ENCODE assay signal across 12 mouse cellular contexts in genomic region chr2:157053787-157054186, GRCm38 (mm10). TPM values are rescaled to one million over a fixed set of nuclear protein-coding genes. Genes with fewer than 3 reads are reported as not detected.
DNase-seq lines count a peak whose midpoint lies in the region; ATAC-seq and TF ChIP-seq lines count a peak whose summit lies in the region.
"Had no signal": no experiment of that assay in that cellular context is flagged by ENCODE, and none has a peak within 500 bp of the region (broad histone marks: within the 10 kb centered on the region; RNA-seq: fewer than 3 reads in every experiment).

No protein-coding gene starts in this region.

- no peak overlapping the region for H3K4me3 ChIP-seq in embryonic facial prominence, embryonic 13.5 days
- no peak overlapping the region for H3K4me3 ChIP-seq in embryonic facial prominence, embryonic 10.5 days
- H3K4me3 ChIP-seq in intestine, postnatal 0 days (ENCODE audit: low read depth, low read length), result no peak overlapping the region
- H3K4me3 ChIP-seq in intestine, embryonic 16.5 days (ENCODE audit: low read length), result no peak overlapping the region
- H3K4me3 ChIP-seq in lung, embryonic 16.5 days (ENCODE audit: low read length), result no peak overlapping the region
- no peak overlapping the region for H3K4me3 ChIP-seq in small intestine, adult 2 months (ENCODE audit: low read depth, low read length)
- H3K4me3 ChIP-seq: erythroblast, embryonic 14.5 days had no signal

- H3K36me3 ChIP-seq in embryonic facial prominence, embryonic 13.5 days, result peaks cover 79% of the 10 kb centered on the region
- H3K36me3 ChIP-seq in embryonic facial prominence, embryonic 10.5 days (replicated peaks), result peaks cover 95% of the 10 kb centered on the region
- no peaks in the 10 kb centered on the region; the same call in 1 of the 2 replicates for H3K36me3 ChIP-seq in intestine, postnatal 0 days (ENCODE audit: control insufficient read depth, insufficient read depth)
- H3K36me3 ChIP-seq in intestine, embryonic 16.5 days (ENCODE audit: control insufficient read depth, insufficient read depth, low read length), result peaks cover 8% of the 10 kb centered on the region; the same call in 1 of the 2 replicates
- H3K36me3 ChIP-seq in lung, embryonic 16.5 days (ENCODE audit: control insufficient read depth, insufficient read depth, low read length), result peaks cover 11% of the 10 kb centered on the region
- H3K36me3 ChIP-seq in small intestine, adult 2 months (ENCODE audit: control insufficient read depth, insufficient read depth, low read length), result no peaks in the 10 kb centered on the region

- H3K9ac ChIP-seq in embryonic facial prominence, embryonic 13.5 days, result no peak overlapping the region
- no peak overlapping the region for H3K9ac ChIP-seq in intestine, postnatal 0 days (ENCODE audit: low read depth, low read length)
- no peak overlapping the region for H3K9ac ChIP-seq in intestine, embryonic 16.5 days (ENCODE audit: low read depth, low read length)
- H3K9ac ChIP-seq in lung, embryonic 16.5 days (ENCODE audit: low read length), result no peak overlapping the region

- DNase-seq in embryonic facial prominence, embryonic 10.5 days (ENCODE audit: low spot score), result no peak
- no peak for DNase-seq in lung, postnatal 4 days
- no peak for DNase-seq in right cerebral cortex, postnatal 4 days
- DNase-seq: B cell, adult 2 months had no signal

- peaks cover 37% of the 10 kb centered on the region for H3K4me1 ChIP-seq in embryonic facial prominence, embryonic 13.5 days
- H3K4me1 ChIP-seq in embryonic facial prominence, embryonic 10.5 days, result peaks cover 17% of the 10 kb centered on the region
- no peaks in the 10 kb centered on the region; the same call in 1 of the 2 replicates for H3K4me1 ChIP-seq in intestine, postnatal 0 days (replicated peaks; ENCODE audit: control insufficient read depth, insufficient read depth, low read length)
- peaks cover 7% of the 10 kb centered on the region for H3K4me1 ChIP-seq in intestine, embryonic 16.5 days (ENCODE audit: control insufficient read depth, insufficient read depth, low read length)
- H3K4me1 ChIP-seq in lung, embryonic 16.5 days (replicated peaks; ENCODE audit: control insufficient read depth, insufficient read depth, low read length), result peaks cover 32% of the 10 kb centered on the region
- H3K4me1 ChIP-seq in small intestine, adult 2 months (ENCODE audit: control insufficient read depth, insufficient read depth, insufficient read length, low read length), result peaks cover 4% of the 10 kb centered on the region; the same call in 1 of the 2 replicates

- no peak for TF ChIP-seq POLR2A in small intestine, adult 2 months (IDR thresholded peaks at IDR 0.05; ENCODE audit: low read depth, low read length)

- TF ChIP-seq CTCF in intestine, postnatal 0 days (IDR thresholded peaks at IDR 0.05; ENCODE audit: low read depth), result peak; percentile 49
- peak; percentile 46; the same call in 1 of the 2 replicates for TF ChIP-seq CTCF in small intestine, adult 2 months (IDR thresholded peaks at IDR 0.05; ENCODE audit: extremely low read depth, insufficient read length, insufficient replicate concordance, low read depth, low read length)

- no peaks in the 10 kb centered on the region for H3K27me3 ChIP-seq in embryonic facial prominence, embryonic 13.5 days
- H3K27me3 ChIP-seq in embryonic facial prominence, embryonic 10.5 days (replicated peaks; ENCODE audit: low read depth, poor library complexity, severe bottlenecking), result no peaks in the 10 kb centered on the region
- H3K27me3 ChIP-seq in intestine, postnatal 0 days (replicated peaks; ENCODE audit: control insufficient read depth, insufficient read depth, low read length), result no peaks in the 10 kb centered on the region
- H3K27me3 ChIP-seq in intestine, embryonic 16.5 days (replicated peaks; ENCODE audit: control insufficient read depth, insufficient read depth, low read length), result no peaks in the 10 kb centered on the region
- no peaks in the 10 kb centered on the region for H3K27me3 ChIP-seq in lung, embryonic 16.5 days (ENCODE audit: control insufficient read depth, insufficient read depth, low read depth, low read length)
- no peaks in the 10 kb centered on the region for H3K27me3 ChIP-seq in small intestine, adult 2 months (ENCODE audit: control insufficient read depth, insufficient read depth, low read length)

- peak overlapping the region; percentile 81; the same call in 1 of the 2 replicates for H3K27ac ChIP-seq in embryonic facial prominence, embryonic 13.5 days
- H3K27ac ChIP-seq in embryonic facial prominence, embryonic 10.5 days (replicated peaks), result no peak overlapping the region
- no peak overlapping the region for H3K27ac ChIP-seq in intestine, postnatal 0 days (ENCODE audit: low read depth, low read length)
- H3K27ac ChIP-seq in intestine, embryonic 16.5 days (ENCODE audit: low read length), result no peak overlapping the region
- peak overlapping the region; percentile 55; the same call in 1 of the 2 replicates for H3K27ac ChIP-seq in lung, embryonic 16.5 days (ENCODE audit: low read length)
- no peak overlapping the region for H3K27ac ChIP-seq in small intestine, adult 2 months (ENCODE audit: insufficient read depth, low read depth, low read length)

- no peak overlapping the region for H3K4me2 ChIP-seq in embryonic facial prominence, embryonic 13.5 days
- no peak overlapping the region for H3K4me2 ChIP-seq in intestine, postnatal 0 days (replicated peaks; ENCODE audit: low read depth)
- no peak overlapping the region for H3K4me2 ChIP-seq in intestine, embryonic 16.5 days (ENCODE audit: low read depth, low read length)
- H3K4me2 ChIP-seq in lung, embryonic 16.5 days (ENCODE audit: low read depth, low read length), result no peak overlapping the region
- H3K4me2 ChIP-seq: heart, embryonic 11.5 days had no signal

- 77% methylated on average over 4 of the region's 4 CpGs for WGBS in embryonic facial prominence, embryonic 13.5 days
- 79% methylated on average over 4 of the region's 4 CpGs for WGBS in embryonic facial prominence, embryonic 10.5 days
- 79% methylated on average over 4 of the region's 4 CpGs for WGBS in intestine, postnatal 0 days
- 78% methylated on average over 4 of the region's 4 CpGs for WGBS in intestine, embryonic 16.5 days
- 75% methylated on average over 4 of the region's 4 CpGs for WGBS in lung, embryonic 16.5 days
- 92% methylated on average over 4 of the region's 4 CpGs for WGBS in small intestine, adult 2 months

- ATAC-seq in embryonic facial prominence, embryonic 13.5 days (ENCODE audit: insufficient number of reproducible peaks, insufficient read depth, low FRiP score, low TSS enrichment, low read depth), result no peak
- no peak for ATAC-seq in intestine, postnatal 0 days
- no peak for ATAC-seq in intestine, embryonic 16.5 days
- no peak for ATAC-seq in lung, embryonic 16.5 days (ENCODE audit: low read depth)

- no peaks in the 10 kb centered on the region for H3K9me3 ChIP-seq in embryonic facial prominence, embryonic 13.5 days
- no peaks in the 10 kb centered on the region for H3K9me3 ChIP-seq in embryonic facial prominence, embryonic 10.5 days
- no peaks in the 10 kb centered on the region for H3K9me3 ChIP-seq in intestine, postnatal 0 days (ENCODE audit: control insufficient read depth)
- no peaks in the 10 kb centered on the region for H3K9me3 ChIP-seq in intestine, embryonic 16.5 days (ENCODE audit: control insufficient read depth, low read length)
- no peaks in the 10 kb centered on the region for H3K9me3 ChIP-seq in lung, embryonic 16.5 days (ENCODE audit: control insufficient read depth, low read length)

RNA-seq across cellular contexts. Expression of gene Soga1, which starts 25.3 kb away (rescaled TPM):
- polyA plus RNA-seq in embryonic facial prominence, embryonic 13.5 days (2015; fragmentation: Nextera tagmentation; extraction: Ambion mirVana), result 4.6 and 7.1 TPM in 2 replicates
- 4.5 and 4.7 TPM in 2 replicates for polyA plus RNA-seq in embryonic facial prominence, embryonic 10.5 days (2016; fragmentation: Nextera tagmentation; extraction: Ambion mirVana)
- 0.90 TPM in 2 replicates for polyA plus RNA-seq in intestine, postnatal 0 days (2015; fragmentation: Nextera tagmentation; extraction: Ambion mirVana)
- 1.2 and 1.3 TPM in 2 replicates for polyA plus RNA-seq in intestine, embryonic 16.5 days (2015; fragmentation: Nextera tagmentation; extraction: Ambion mirVana)
- polyA plus RNA-seq in lung, embryonic 16.5 days (2015; fragmentation: Nextera tagmentation; extraction: Ambion mirVana), result 4.0 and 4.1 TPM in 2 replicates
- 4.6 and 6.3 TPM in 2 replicates for polyA plus RNA-seq in small intestine, adult 2 months (2012; rRNA removed)

RNA-seq across cellular contexts. Expression of gene Tldc2, which starts 33.1 kb away (rescaled TPM):
- not detected in 2 replicates for polyA plus RNA-seq in embryonic facial prominence, embryonic 13.5 days (2015; fragmentation: Nextera tagmentation; extraction: Ambion mirVana)
- not detected in 2 replicates for polyA plus RNA-seq in embryonic facial prominence, embryonic 10.5 days (2016; fragmentation: Nextera tagmentation; extraction: Ambion mirVana)
- not detected in 2 replicates for polyA plus RNA-seq in intestine, postnatal 0 days (2015; fragmentation: Nextera tagmentation; extraction: Ambion mirVana)
- polyA plus RNA-seq in intestine, embryonic 16.5 days (2015; fragmentation: Nextera tagmentation; extraction: Ambion mirVana), result not detected in 2 replicates
- polyA plus RNA-seq in lung, embryonic 16.5 days (2015; fragmentation: Nextera tagmentation; extraction: Ambion mirVana), result not detected in 2 replicates
- 8.8 and 12.4 TPM in 2 replicates for polyA plus RNA-seq in small intestine, adult 2 months (2012; rRNA removed)
- polyA plus RNA-seq: erythroblast, embryonic 14.5 days; limb, embryonic 11.5 days had no signal

RNA-seq across cellular contexts. Expression of gene Dsn1, which starts 46.8 kb away (rescaled TPM):
- polyA plus RNA-seq in embryonic facial prominence, embryonic 13.5 days (2015; fragmentation: Nextera tagmentation; extraction: Ambion mirVana), result 39.4 and 40.1 TPM in 2 replicates
- 51.7 and 53.8 TPM in 2 replicates for polyA plus RNA-seq in embryonic facial prominence, embryonic 10.5 days (2016; fragmentation: Nextera tagmentation; extraction: Ambion mirVana)
- polyA plus RNA-seq in intestine, postnatal 0 days (2015; fragmentation: Nextera tagmentation; extraction: Ambion mirVana), result 7.7 and 7.9 TPM in 2 replicates
- polyA plus RNA-seq in intestine, embryonic 16.5 days (2015; fragmentation: Nextera tagmentation; extraction: Ambion mirVana), result 23.4 and 25.3 TPM in 2 replicates
- 38.8 and 40.0 TPM in 2 replicates for polyA plus RNA-seq in lung, embryonic 16.5 days (2015; fragmentation: Nextera tagmentation; extraction: Ambion mirVana)
- 0.70 and 1.1 TPM in 2 replicates for polyA plus RNA-seq in small intestine, adult 2 months (2012; rRNA removed)

Comparison
In these comparisons a context has a peak if more than half of its experiments do, and no peak if none do; other contexts are left out.
1. H3K27ac ChIP-seq: peak in embryonic facial prominence, embryonic 13.5 days (single experiment) and lung, embryonic 16.5 days (single experiment); none in embryonic facial prominence, embryonic 10.5 days (single experiment), intestine, postnatal 0 days (single experiment), intestine, embryonic 16.5 days (single experiment) and small intestine, adult 2 months (single experiment).